Mouse (Mus musculus) cortical plate, adult 2 months (tissue): ENCODE results near the gene H2-Aa.

Source experiments
- CTCF ChIP-seq: fragments of 200-500 bp; IDR thresholded peaks from 2 replicates; pipeline ENCODE4 v1.5.1; 2011; ENCODE audit warnings: mild to moderate bottlenecking, control low read depth, low read length; ENCODE audit not compliant: insufficient read depth; ENCODE audit errors: extremely low read depth
- POLR2A ChIP-seq: fragments of 200-500 bp; IDR thresholded peaks from 2 replicates; pipeline ENCODE4 v1.6.1; 2011; ENCODE audit warnings: mild to moderate bottlenecking, low read length, control low read depth; ENCODE audit not compliant: insufficient read depth; ENCODE audit errors: extremely low read depth

GRCm38 (mm10) chr17:34269817-34270216, 17.8 kb downstream of the H2-Aa start:
- TF ChIP-seq POLR2A (no peak), CTCF (no peak)
